Mouse (Mus musculus): ENCODE measurements at regions not wholly inside any gene's neighbourhood (a gene's known extent, or its start where the extent isn't known, plus 50 kb on each side); places are given as distances from the start of the nearest gene placed in this dataset.

GRCm38 (mm10) chr15:51392449-51393405 is 2492.0 kb upstream of the Gm7489 start:
- no peak for DNase-seq (ENCODE audit: low spot score in 2 of 2)

GRCm38 (mm10) chr15:51395961-51396360 is 2488.7 kb upstream of the Gm7489 start:
- peak in 1 of 2 experiments; percentile 9 for DNase-seq (ENCODE audit: low spot score in 2 of 2)

GRCm38 (mm10) chr15:51403581-51403980 is 2481.1 kb upstream of the Gm7489 start:
- no peak for DNase-seq (ENCODE audit: low spot score in 2 of 2)

- DNase-seq (ENCODE audit: low spot score in 2 of 2) = no peak
Observed at GRCm38 (mm10) chr15:51409791-51410308, 2474.9 kb upstream of the Gm7489 start.

- no peak for DNase-seq (ENCODE audit: low spot score in 2 of 2)
Observed at GRCm38 (mm10) chr15:51411966-51412365, 2472.7 kb upstream of the Gm7489 start.

GRCm38 (mm10) chr15:51442606-51443005 is 2442.1 kb upstream of the Gm7489 start:
- DNase-seq (ENCODE audit: low spot score in 2 of 2) = no peak

GRCm38 (mm10) chr15:51469895-51470294 is 2414.8 kb upstream of the Gm7489 start:
- DNase-seq (ENCODE audit: low spot score in 2 of 2) = no peak

- no peak for DNase-seq (ENCODE audit: low spot score in 2 of 2)
Observed at GRCm38 (mm10) chr15:51471143-51471542, 2413.6 kb upstream of the Gm7489 start.

GRCm38 (mm10) chr15:51472049-51472448 is 2412.7 kb upstream of the Gm7489 start:
- no peak for DNase-seq (ENCODE audit: low spot score in 2 of 2)

- no peak for DNase-seq (ENCODE audit: low spot score in 2 of 2)
Observed at GRCm38 (mm10) chr15:51481856-51482255, 2402.8 kb upstream of the Gm7489 start.

- no peak for DNase-seq (ENCODE audit: low spot score in 2 of 2)
Observed at GRCm38 (mm10) chr15:51484207-51484606, 2400.5 kb upstream of the Gm7489 start.

GRCm38 (mm10) chr15:51485554-51485953 is 2399.2 kb upstream of the Gm7489 start:
- DNase-seq (ENCODE audit: low spot score in 2 of 2) = no peak

- DNase-seq (ENCODE audit: low spot score in 2 of 2) = no peak
Observed at GRCm38 (mm10) chr15:51502058-51502741, 2382.5 kb upstream of the Gm7489 start.

- no peak for DNase-seq (ENCODE audit: low spot score in 2 of 2)
Observed at GRCm38 (mm10) chr15:51502742-51503270, 2381.9 kb upstream of the Gm7489 start.

GRCm38 (mm10) chr15:51503341-51503740 is 2381.4 kb upstream of the Gm7489 start:
- peak in 1 of 2 experiments; percentile 4 for DNase-seq (ENCODE audit: low spot score in 2 of 2)

- DNase-seq (ENCODE audit: low spot score in 2 of 2) = no peak
Observed at GRCm38 (mm10) chr15:51504016-51504760, 2380.5 kb upstream of the Gm7489 start.

- DNase-seq (ENCODE audit: low spot score in 2 of 2) = no peak
Observed at GRCm38 (mm10) chr15:51504789-51505188, 2379.9 kb upstream of the Gm7489 start.

- DNase-seq (ENCODE audit: low spot score in 2 of 2) = no peak
Observed at GRCm38 (mm10) chr15:51507126-51507525, 2377.6 kb upstream of the Gm7489 start.

- DNase-seq (ENCODE audit: low spot score in 2 of 2) = no peak
Observed at GRCm38 (mm10) chr15:51511319-51511718, 2373.4 kb upstream of the Gm7489 start.

- DNase-seq (ENCODE audit: low spot score in 2 of 2) = no peak
Observed at GRCm38 (mm10) chr15:51536317-51536716, 2348.4 kb upstream of the Gm7489 start.

- DNase-seq (ENCODE audit: low spot score in 2 of 2) = no peak
Observed at GRCm38 (mm10) chr15:51551216-51551775, 2333.4 kb upstream of the Gm7489 start.
